Mouse (Mus musculus) lung, postnatal 36 days (tissue): Measurements from ENCODE around the gene Gpr152.
A peak's percentile ranks its signal among the peaks of the same experiment; 100 is the strongest.

Experiments
- DNase-seq: peaks from one replicate; pipeline ENCODE4 v3.0.0; 2022; ENCODE audit warnings: mixed read lengths

Gpr152 gene

GRCm38 (mm10) chr19:4180411-4180810 lies 40.8 kb downstream of the Gpr152 start:
- no peak for DNase-seq

- peak; percentile 87 for DNase-seq
These were observed 42.3 kb downstream of the Gpr152 start for GRCm38 (mm10) chr19:4181892-4182291.

- DNase-seq, result no peak
These were observed 44.1 kb downstream of the Gpr152 start for GRCm38 (mm10) chr19:4183689-4184088.

GRCm38 (mm10) chr19:4184976-4185975 lies 45.7 kb downstream of the Gpr152 start:
- DNase-seq, result peak; percentile 44

GRCm38 (mm10) chr19:4187303-4187702 lies 47.7 kb downstream of the Gpr152 start:
- no peak for DNase-seq

GRCm38 (mm10) chr19:4189051-4189620 lies 49.5 kb downstream of the Gpr152 start:
- DNase-seq, result no peak

- peak; percentile 70 for DNase-seq
These were observed 51.3 kb downstream of the Gpr152 start, which contains the start of gene Tbc1d10c for GRCm38 (mm10) chr19:4190831-4191334. Tbc1d10c (minus strand) TSS chr19:4191284.

- DNase-seq, result peak; percentile 97
These were observed 52.1 kb downstream of the Gpr152 start, which contains the start of gene Ppp1ca for GRCm38 (mm10) chr19:4191528-4192250. Ppp1ca (plus strand) TSS chr19:4192065.

- no peak for DNase-seq
These were observed 52.8 kb downstream of the Gpr152 start for GRCm38 (mm10) chr19:4192251-4192985.

- no peak for DNase-seq
These were observed 53.5 kb downstream of the Gpr152 start for GRCm38 (mm10) chr19:4193129-4193528.

- DNase-seq, result no peak
These were observed 54.6 kb downstream of the Gpr152 start for GRCm38 (mm10) chr19:4194021-4194724.

- DNase-seq, result no peak
These were observed 55.4 kb downstream of the Gpr152 start for GRCm38 (mm10) chr19:4194776-4195650.
